Mouse (Mus musculus): Measurements from ENCODE around the gene Rpl36a-ps1.
"Not testable (repeated sequence)": the region's sequence is repeated elsewhere in the genome, so short reads cannot be mapped to it uniquely, and the experiment has no call there.

Rpl36a-ps1 gene

GRCm38 (mm10) chr14:98994218-98994617, at the start of gene Rpl36a-ps1:
Rpl36a-ps1 (minus strand) TSS chr14:98994318.
- DNase-seq (ENCODE audit: low spot score in 2 of 2), result no peak

GRCm38 (mm10) chr14:99043499-99043898, 49.4 kb upstream of the Rpl36a-ps1 start:
- DNase-seq (ENCODE audit: low spot score in 2 of 2), result no peak

DNA sequence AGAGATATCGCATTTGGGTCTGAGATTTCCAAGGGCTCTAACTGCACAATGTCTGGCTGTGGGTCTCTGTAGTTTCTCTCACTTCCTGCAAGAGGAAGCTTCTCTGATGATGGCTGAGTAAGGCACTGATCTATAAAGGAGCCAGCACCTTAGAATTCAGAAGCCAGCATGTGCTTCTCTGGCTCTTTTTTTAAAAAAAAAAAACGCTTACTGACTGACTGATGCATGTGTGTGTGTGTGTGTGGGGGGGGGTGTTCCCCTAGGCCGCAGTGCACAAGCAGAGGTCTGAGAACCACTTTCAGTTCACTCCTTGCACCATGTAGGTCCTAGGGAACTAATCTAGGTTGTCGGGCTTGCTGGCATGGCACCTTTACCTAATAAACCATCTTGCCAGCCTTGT, 47.3 kb upstream of the Rpl36a-ps1 start:
- DNase-seq (ENCODE audit: low spot score in 2 of 2), result no peak

DNA sequence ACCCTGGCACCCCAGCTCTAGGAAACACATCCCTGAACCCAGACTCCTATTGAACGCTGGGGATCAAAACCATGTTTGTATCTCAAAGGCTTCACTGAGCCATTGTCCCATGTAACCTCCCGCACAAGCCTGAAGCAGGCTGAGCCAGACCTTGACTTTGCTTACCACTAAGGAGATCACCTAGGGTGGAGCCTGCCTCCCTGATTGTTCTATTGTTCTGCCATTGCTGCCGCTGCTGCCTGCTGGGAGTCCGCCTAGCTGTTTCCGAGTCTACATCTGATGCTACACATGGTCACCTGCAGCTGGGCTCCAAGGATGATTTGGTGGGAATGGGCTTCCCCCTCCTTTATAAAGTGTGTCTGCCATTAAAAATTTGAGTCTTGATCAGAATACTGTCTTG, 45.2 kb upstream of the Rpl36a-ps1 start:
- DNase-seq (ENCODE audit: low spot score in 2 of 2), result not testable (repeated sequence)

DNA sequence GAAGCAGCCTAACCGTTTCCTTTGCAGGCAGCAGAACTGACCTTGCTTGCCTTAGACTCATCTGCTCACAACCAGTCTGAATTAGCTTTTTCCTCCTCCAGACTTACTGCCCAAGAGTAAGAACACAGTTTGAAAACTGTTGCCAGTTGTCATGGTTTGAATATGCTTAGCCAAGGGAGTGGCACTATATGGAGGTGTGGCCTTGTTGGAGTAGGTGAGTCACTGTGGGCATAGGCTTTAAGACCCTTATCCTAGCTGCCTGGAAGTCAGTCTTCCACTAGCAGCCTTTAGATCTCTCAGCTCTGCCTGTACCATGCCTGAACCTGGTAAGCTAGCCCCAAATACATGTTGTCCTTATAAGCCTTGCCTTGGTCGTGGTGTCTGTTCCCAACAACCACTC, 43.6 kb upstream of the Rpl36a-ps1 start:
- no peak for DNase-seq (ENCODE audit: low spot score in 2 of 2)

- DNase-seq (ENCODE audit: low spot score in 2 of 2), result no peak
Observed at GRCm38 (mm10) chr14:99036039-99036438, 41.9 kb upstream of the Rpl36a-ps1 start.

DNA sequence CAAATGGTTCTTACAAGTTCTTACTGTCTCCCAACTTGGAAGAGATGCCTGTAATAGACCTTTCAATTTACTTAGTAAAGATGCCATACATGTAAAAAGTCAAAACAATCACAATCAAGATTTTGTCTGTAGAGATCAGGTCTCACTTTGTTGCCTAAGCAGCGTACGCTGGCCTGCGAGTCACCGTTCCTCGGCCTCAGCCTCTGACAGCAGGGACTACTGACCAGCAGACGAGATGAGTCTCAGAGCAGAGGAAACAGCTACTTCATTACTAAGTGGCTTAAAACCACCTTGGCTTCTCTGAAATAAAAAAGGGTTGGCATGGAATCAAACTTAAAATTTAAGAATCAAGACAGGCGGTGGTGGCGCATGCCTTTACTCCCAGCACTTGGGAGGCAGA, 40.7 kb upstream of the Rpl36a-ps1 start:
- not testable (repeated sequence) for DNase-seq (ENCODE audit: low spot score in 2 of 2)

- no peak for DNase-seq (ENCODE audit: low spot score in 2 of 2)
Observed at GRCm38 (mm10) chr14:99032596-99032995, 38.5 kb upstream of the Rpl36a-ps1 start.

DNA sequence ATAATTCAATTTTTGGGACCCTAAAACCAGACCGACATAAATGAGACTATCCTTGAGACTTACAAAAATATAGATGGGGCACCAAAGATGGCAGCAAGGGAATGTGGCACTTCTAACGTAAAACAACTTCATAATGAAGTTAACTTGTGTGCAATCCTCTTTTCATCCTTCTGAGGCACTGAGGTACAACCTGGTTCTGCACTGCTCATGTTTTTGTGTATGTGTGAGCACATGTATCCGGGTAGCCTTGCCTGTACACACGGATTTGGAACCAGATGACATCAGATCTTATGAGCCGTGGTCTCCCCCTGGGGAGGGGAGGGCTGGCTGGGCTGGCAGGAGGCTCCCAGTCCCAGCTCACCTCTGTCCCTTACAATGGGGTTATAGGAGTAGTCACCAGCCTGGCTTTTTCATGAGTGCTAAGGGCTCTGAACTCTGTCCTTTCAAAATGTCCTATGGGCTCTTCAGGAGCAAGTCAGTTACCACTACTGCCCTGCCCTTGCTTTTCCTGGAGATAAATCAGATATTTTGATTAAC, 37.3 kb upstream of the Rpl36a-ps1 start:
- no peak for DNase-seq (ENCODE audit: low spot score in 2 of 2)

DNA sequence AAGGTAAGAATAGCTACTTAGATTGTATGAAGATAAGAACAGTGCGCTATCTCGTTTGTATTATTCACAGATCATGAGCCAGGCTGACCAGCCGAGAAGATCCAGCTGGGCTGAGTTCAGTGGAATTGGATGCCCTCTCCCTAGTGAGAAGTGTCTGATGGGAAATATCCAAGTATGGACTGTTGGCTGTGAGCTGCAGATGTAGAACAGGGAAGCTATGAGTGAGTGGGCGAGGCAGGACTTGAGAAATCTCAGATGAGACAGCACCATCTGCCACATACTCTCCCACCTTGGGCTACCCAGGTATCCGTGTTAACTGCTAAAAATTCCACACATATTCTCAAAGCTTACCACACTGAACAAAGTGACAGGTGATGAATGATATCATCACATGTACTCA, 35.9 kb upstream of the Rpl36a-ps1 start:
- no peak for DNase-seq (ENCODE audit: low spot score in 2 of 2)

DNA sequence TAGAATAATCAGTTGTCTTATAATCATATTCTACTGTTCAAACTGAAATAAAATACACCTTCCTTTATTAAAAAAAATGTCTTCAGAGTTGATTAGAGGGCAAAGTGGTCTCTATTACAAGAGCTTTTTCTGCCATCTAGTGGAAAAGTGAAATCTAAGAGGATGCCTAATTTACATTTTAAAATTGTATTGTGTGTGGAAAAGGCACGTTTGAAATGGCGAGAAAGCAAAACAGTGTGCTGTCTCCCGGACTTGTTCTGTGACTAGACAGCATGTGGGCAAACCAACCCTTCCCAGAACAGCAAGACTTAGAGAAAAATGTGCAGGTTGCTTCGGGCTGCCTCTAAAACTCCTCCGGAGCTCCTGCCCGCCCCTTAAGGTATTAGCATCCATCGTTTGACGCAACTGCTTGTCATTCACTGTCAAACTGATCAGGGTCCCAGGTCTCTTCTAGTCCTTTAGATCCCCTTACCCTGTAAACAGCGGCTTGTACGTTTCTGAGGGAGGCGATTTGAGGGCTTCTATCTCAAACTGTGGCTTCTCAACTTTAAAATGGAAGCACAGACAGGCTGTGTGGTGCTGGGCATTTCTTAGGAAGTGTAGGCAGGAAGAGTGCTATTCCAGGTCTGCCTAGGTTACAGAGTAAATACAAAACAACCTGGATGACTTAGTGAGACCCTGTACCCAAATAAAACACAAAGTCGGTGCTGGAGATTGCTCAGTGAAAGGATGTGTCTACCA, 28.4 kb upstream of the Rpl36a-ps1 start:
- no peak for DNase-seq (ENCODE audit: low spot score in 2 of 2)

DNA sequence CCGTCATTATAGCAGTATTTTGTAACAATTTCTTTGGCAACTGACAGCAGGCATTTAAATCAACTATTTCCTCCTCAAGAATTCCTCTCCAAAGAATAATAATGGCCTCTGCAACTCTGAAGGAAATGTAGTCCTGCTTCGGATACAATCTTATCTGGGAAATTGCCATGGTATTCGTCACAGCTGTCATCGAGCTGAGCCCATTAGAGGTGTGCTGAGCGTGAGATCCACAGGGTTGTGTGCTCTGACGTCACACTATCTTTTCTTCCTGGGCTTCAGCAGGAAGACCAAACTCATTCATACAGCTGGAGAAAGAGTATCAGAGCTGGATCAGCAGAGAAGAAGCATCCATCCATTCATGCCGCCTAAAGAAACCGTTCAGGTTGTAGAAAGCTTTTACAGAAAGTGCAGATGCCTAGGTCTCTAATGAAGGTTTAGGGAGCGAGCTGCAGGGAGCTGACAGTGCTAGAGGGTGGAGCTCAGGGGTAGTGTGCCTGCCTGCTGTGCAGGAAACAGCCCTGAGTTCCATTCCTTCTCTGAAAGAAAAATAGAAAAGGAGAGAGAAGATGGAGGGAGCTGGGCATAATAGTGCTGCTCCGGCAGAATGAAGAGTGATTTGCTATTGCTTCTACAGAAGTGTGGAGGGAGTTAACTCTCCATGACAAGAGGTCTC, 25.2 kb upstream of the Rpl36a-ps1 start:
- no peak for DNase-seq (ENCODE audit: low spot score in 2 of 2)

- DNase-seq (ENCODE audit: low spot score in 2 of 2), result no peak
Observed at GRCm38 (mm10) chr14:99018691-99019090, 24.6 kb upstream of the Rpl36a-ps1 start.

- no peak for DNase-seq (ENCODE audit: low spot score in 2 of 2)
Observed at GRCm38 (mm10) chr14:99010920-99011313, 16.8 kb upstream of the Rpl36a-ps1 start.

GRCm38 (mm10) chr14:99010224-99010919, 16.3 kb upstream of the Rpl36a-ps1 start:
- no peak for DNase-seq (ENCODE audit: low spot score in 2 of 2)

GRCm38 (mm10) chr14:98992482-98992881, 1.6 kb downstream of the Rpl36a-ps1 start:
- DNase-seq (ENCODE audit: low spot score in 2 of 2), result no peak

- DNase-seq (ENCODE audit: low spot score in 2 of 2), result no peak
Observed at GRCm38 (mm10) chr14:98990636-98991035, 3.5 kb downstream of the Rpl36a-ps1 start.

DNA sequence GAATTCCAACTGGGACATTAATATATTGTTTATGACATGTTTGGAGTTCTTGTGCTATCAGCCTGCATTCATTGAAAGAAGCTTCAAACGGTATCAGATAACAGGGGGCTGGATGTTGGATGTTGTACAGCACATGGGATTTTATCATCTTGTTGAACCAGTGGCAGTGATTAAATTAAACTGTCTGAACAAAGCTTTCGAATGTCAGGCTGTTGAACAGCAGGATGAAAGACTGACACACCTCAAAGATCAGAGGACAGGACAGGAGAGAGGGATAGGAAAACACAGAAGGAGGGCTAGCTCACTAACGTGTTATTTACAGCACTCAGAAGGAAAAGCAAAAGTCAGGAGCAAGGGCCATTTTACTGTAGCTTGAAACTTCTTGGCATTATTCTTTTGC, 4.3 kb downstream of the Rpl36a-ps1 start:
- DNase-seq (ENCODE audit: low spot score in 2 of 2), result no peak

GRCm38 (mm10) chr14:98971921-98972320, 22.2 kb downstream of the Rpl36a-ps1 start:
- no peak for DNase-seq (ENCODE audit: low spot score in 2 of 2)

DNA sequence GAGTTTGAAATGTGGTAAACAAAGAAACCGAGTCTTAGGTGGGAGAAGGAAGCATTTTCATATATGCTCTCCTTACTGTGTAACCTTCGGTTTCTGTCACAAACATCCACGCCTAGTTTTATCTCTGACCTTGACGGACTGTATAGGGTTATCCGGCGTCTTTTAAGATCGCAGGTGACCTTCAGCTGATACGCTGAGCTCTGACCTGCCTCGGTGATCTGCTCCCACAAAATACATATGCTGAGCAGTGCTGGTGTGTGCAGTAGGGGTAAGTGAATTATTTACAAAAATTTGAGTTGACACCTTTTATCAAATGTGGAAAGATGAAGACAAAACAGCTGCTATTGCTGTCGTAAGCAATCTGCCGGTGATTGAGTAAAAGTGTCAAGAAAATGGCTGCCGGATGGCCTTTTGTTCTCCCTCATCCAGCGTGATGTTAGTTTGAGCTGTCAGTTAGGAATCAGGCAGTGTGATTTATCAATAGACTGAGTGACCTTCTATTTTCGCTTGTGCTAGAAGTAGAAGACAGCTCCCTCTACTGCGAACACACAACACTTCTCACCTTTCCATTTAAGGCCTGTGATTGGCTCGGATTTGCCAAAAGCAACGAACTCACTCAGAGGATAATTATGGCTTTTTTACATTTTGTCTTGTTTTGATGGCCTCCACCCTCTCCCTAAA, 35.0 kb downstream of the Rpl36a-ps1 start:
- DNase-seq (ENCODE audit: low spot score in 2 of 2), result no peak

- DNase-seq (ENCODE audit: low spot score in 2 of 2), result no peak
Observed at GRCm38 (mm10) chr14:98956788-98957187, 37.3 kb downstream of the Rpl36a-ps1 start.

DNA sequence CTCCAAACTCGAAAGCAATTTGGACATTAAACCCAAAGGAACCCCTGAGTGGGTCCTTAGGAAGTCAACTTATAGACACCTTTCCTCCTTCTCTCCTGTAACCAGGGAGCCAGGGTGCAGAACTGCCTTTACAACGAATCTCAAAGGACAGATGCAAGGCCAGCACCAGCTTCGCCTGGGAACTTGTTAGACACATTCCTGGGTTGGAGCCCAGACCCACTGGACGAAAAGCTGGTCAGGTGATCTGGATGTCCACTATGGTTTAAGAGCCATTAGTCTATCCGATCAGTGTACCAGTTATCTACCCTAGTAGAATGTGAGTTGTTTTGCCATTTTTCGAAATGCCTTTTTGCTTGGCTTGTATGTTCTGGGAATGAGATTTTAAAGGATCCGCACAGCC, 41.7 kb downstream of the Rpl36a-ps1 start:
- DNase-seq (ENCODE audit: low spot score in 2 of 2), result no peak
